Mouse (Mus musculus) kidney, postnatal 36 days (tissue): Measurements from ENCODE around the gene Slc25a10.
A peak's percentile ranks its signal among the peaks of the same experiment; 100 is the strongest.

Experiments used
- DNase-seq, 2 experiments: peaks; one replicate each; pipeline ENCODE4 v3.0.0; 2021 to 2022; ENCODE audit warnings: mixed read lengths in 2 of 2

Gene Slc25a10

DNA sequence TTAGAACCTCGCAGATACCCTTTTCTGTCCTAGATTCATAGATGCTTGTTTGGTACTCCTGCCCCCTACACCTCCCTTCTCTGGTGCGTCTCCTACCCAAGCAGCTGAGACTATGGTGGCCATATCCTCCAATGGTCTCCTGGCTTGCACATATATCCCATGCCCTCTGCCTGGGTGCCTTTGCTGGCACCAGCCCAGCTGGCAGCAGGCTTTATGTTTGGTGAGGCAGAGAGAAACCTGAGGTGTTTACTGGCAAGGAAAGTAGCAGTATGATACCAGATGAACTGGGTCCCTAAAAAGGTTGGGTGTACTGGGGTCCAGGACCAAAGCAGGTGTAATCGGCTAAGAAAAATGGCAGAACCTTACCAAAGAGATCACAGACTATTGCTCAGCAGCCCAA, 54.3 kb downstream of the Slc25a10 start:
- peak in 1 of 2 experiments; percentile 62 for DNase-seq

DNA sequence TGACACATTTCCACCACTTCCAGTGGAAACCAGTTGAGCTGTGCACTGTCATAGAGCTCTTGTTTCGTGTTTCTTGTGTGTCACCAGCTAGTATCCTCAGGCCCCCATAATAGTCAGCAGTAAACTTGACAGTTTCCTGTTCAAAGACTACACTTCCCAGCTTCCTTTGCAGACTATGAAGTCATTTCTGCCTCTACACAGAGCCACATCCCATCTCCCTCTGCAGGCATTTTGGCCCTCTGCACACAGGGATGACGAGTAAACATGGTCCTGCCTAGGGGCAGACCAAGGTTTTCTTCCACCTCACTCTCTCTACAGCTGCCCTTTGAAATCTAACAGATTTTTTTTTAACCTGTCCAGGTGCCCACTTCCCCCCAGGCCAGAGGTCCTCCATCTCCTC, 55.8 kb downstream of the Slc25a10 start:
- DNase-seq = peak; percentile 13 to 31

DNA sequence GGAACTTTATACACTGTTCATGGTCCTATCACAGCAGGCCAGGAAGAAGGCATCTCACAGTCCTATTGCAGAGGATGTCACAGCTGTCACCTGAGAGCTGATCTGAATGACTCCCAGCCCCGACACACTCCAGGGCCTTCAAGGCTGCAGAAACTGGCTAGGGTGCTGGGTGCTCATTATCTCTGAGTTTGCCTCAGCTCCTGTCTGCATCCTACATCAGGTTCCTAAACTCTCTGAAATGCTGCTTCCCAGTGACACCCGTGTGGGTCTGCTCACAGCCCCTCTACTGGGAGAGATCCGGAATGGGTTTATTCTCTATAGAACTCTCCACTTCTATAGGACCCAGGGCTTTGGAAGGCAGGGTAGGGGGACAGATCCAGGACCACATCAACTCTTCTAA, 56.6 kb downstream of the Slc25a10 start:
- no peak for DNase-seq

DNA sequence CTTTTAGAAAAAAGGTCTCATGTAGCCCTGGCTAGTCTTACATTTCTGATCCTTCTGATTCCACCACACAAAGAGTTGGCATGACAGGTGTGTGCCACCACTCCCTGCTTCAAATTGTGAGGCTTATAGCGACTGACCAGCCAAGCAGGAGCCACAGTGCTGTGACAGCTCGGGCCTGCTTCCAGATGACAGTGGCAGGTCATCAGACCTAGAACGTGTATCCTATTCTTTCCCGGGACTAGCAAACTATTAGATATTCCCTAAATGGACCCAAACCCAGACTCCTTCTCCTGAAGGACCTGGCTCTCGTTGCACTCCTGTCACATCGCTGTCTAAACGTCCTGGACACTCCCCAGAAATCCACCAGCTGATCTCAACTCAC, 57.1 kb downstream of the Slc25a10 start:
- no peak for DNase-seq
